Mouse (Mus musculus) CD8-positive naive resting alpha-beta T cell, adult 2 months (primary cell): ENCODE results near the gene Arid1a.

Source experiments
- DNase-seq, 2 experiments: peaks; one replicate each; pipeline ENCODE4 v3.0.0; 2022; ENCODE audit warnings: low read depth in 2 of 2, low spot score in 2 of 2

The Arid1a gene

GRCm38 (mm10) chr4:133735282-133735681 is 21.3 kb downstream of the Arid1a start:
- DNase-seq, result no peak

GRCm38 (mm10) chr4:133730122-133730521 is 26.4 kb downstream of the Arid1a start:
- DNase-seq, result no peak

- peak; percentile 67 to 72 for DNase-seq
These were observed 27.0 kb downstream of the Arid1a start for GRCm38 (mm10) chr4:133729541-133730093.

- DNase-seq, result no peak
These were observed 27.6 kb downstream of the Arid1a start for GRCm38 (mm10) chr4:133729007-133729406.

GRCm38 (mm10) chr4:133728256-133728655 is 28.3 kb downstream of the Arid1a start:
- no peak for DNase-seq

DNA sequence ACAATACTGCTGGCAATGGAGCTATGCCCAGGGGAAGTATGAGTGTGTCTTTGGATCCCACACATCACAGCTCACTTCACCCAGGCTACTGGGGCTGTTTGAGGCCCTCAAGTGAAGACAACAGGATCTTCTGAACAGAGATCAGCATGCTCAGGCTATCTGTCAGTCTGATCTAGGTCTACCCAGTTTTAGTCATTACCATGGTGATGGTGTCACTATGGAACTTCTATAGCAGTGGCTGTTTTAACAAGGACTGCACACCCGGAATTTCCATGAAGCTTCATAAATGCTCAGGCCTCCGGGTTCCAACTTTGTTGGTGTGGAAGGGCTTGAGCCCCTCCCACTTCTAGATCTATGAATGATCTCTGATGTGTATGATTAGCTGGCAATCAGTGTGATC is 30.9 kb downstream of the Arid1a start:
- no peak for DNase-seq

DNA sequence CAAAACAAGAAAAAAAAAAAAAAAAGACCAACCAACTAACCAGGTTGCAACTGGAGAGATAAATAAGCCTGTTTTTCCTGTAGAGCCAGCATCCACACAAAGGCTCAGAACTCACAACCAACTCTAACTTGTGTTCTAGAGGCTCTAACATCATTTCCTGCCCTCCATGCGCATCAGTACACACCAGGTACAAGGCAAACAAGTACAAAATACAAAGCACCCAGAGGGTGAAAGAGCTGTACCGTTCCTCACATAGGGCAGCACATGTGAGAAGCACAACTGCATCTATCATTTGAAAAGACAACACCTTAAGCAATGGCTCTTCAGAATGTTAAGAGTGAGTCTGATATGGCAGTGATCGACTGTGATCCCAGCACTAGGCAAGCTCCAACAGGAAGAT is 36.8 kb downstream of the Arid1a start:
- no peak for DNase-seq

DNA sequence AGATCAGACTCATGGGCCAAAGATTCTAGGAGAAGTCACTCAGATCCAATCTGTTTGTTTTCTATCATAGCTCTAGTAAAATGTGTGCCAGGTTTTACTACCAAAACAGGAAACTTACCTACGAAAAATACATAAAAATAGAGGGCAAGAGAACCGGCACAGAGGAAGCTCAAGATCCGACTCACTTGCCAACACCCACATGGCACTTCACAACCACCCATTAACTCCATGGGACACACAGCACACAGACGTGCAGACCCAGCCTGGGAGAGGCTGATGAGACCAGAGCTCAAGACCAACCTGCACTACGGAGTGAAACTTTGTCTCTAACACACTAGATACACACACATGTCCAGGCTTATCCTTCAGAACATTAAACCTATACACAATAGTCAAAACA is 43.8 kb downstream of the Arid1a start:
- DNase-seq, result no peak

DNA sequence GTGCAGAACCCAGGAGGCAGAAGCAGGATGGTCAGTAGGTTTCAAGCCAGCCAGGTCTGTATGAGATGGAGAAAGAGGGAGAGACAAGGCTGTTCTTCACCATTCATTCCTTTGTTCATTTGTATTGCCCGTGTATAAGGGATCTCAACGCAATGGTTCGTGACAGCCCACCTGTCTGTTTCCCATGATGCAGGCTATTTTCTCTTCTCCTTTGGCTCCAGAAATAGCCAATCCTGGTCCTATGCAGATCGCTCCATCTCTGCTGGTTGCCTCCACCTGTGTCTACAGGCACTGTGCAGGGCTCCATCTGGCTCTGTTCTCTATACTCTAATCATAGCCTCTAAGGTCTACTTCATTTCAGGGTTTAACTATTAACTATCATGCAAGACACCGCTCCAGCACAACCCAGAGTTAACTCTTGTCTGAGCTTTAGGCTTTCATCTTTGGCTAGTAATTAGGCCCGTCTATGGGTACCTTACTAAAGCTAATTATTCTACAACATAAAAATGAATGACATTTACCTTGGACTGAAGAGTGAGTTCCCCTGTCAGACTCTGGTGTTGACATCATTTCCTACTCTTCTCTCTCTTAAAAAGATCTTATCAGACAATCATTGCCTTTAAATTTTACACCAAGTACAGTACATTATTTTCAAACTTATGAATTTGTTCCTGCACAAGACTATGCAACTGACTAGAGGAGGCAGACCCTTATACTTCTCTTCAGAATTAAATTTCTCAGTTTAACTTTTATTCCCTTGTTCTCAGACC is 45.1 kb downstream of the Arid1a start:
- DNase-seq, result no peak

DNA sequence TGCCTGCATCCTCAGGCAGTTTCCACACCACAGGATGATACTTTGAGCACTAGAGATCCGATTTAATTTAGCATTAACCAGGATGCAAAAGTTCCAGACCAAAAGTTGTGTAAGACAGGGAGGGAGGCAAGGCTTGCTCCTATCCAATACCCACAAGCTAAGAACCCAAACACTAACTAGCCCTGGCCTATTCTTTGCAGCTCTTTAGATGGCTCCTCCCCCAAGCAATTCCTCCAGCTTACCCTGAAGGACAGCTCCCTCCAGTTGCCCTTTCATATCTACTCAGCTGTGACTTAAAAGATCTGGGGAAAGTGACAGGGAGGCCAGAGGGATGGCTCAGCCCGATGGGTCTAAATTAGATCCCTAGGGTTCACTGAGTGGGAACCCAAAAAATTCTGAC is 47.2 kb downstream of the Arid1a start:
- DNase-seq, result no peak

DNA sequence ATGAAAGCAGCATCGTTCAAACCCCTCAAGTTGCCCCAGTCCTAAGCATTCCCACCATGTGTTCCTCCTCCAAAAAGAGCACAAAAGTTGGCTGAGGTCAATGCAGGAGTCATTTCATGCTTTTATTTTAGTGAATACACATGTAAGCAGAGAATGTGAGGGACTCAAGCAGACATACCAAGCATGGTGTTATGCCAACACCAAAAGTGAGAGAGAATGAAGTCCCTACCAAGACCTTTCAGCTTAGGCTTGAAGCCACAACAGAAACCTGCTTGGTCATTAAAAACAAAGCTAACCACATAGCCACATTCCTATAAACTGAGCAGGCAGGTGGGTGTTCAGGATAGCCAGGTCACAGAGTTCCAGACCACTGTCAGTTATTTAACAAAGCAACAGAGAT is 49.1 kb downstream of the Arid1a start:
- no peak for DNase-seq

GRCm38 (mm10) chr4:133706956-133707355 is 49.6 kb downstream of the Arid1a start:
- DNase-seq, result peak; percentile 71 to 77

GRCm38 (mm10) chr4:133705062-133705461 is 51.5 kb downstream of the Arid1a start:
- DNase-seq, result peak in 1 of 2 experiments; percentile 12

DNA sequence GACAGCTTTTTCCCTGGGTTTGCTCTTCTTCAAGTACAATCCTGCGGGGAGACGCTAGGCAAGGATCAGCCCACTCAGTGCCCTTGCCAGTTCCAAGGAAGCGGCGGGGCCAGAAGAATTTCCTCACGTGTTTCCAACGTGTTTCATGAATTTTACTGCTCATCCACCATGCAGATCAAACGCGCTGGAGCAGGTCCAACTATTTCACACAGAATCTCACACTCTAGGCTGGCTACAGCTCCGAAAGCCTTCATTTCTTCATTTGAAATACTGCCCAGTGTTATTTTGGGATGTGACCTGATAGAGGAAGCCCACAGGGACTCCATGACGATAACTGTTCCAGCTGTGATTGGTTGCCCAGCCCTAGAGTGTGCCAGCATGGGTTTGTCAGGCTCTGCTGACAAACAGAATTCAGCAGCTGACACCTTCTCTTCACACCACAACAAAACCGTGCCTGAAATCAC is 55.6 kb downstream of the Arid1a start:
- no peak for DNase-seq

GRCm38 (mm10) chr4:133695363-133695762 is 61.2 kb downstream of the Arid1a start:
- no peak for DNase-seq

- DNase-seq, result no peak
These were observed 66.3 kb downstream of the Arid1a start for GRCm38 (mm10) chr4:133690252-133690651.

GRCm38 (mm10) chr4:133688417-133689067 is 68.0 kb downstream of the Arid1a start:
- DNase-seq, result no peak

DNA sequence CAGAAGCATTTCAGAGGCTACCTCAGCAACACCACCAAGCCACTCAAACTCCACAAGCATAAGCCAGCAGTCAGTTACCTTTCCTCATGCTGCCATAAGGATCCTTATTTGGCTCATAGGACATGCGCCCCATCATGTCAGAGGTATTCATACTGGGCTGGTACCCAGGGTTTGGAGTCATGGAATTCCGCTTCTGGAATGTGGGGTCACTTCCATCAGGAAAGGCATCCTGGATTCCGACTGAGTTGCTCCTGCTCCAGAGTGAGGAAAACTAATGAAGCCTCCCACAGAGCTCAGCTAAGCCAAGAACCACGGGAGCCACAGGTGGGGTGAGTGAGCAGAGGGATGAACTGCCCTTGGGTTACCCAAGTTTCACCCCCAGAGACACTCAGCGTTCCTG is 69.4 kb downstream of the Arid1a start:
- no peak for DNase-seq

- no peak for DNase-seq
These were observed 70.1 kb downstream of the Arid1a start for GRCm38 (mm10) chr4:133686512-133686911.

DNA sequence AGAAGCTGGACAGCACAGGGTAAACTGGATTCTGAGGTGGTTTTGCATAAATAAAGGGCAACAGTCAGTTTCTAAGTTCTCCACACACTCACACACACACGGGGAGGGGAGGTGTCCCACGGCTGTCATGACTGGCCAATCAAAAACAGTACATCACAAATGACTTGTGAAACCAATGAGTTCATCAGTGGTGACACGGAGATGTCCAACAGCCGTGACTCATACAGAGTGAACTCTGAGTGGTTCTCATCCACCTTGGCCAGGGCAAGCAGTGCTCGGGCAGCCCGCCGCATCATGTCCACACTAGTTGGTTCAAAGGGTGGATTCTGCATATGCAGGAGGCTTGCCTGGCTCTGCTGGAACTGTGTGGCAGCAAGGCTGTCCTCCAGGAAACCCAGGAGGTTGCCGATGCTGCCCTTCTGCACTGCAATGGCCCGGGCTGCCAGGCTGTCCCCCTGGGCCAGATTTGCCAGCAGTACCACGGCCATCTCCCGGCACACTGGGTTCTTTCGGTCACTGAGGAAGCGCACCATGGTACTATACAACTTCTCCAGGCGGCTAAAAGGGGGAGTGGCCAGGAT is 76.3 kb downstream of the Arid1a start:
- no peak for DNase-seq

DNA sequence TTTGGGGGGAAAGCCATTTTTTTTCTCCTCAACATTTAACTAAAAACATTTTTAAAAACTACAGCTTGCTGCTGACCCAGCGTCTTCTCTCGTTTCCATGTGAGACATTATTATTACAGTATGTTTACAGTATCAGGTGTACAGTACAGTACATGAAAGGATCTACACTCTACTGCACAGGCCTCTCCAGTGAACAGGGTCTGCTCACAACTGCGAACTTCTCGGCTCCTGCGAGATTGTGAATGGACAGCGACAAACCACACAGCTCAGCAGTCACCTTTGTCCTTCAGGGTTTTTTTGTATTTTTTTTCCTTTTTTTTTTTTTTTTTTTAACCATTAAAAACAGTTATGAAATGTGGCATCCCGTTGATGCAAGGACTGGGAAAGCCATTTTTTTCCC is 76.9 kb downstream of the Arid1a start:
- DNase-seq, result no peak

DNA sequence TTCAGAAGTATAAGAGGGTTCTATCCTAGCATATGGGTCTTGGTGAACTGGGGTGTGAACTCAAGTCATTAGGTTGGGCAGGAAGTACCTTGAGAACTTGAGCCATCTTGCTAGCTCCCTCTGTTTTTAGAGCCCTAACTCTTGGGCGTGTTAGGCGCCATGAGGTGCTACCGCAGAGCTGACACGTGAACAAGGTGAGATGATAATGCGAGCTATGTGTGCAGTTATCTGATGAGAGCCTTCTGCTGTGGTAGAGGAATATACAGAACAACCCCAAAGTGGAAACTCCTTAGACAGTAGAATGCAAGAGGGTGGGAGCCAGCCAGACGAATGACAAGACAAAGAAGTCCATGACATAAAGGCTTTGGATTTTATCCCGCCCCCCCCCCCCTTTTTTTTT is 79.3 kb downstream of the Arid1a start:
- no peak for DNase-seq
